Mouse (Mus musculus) skeletal muscle tissue, adult 2 months (tissue): Measurements from ENCODE around the gene Trim63.
"Not testable (repeated sequence)": the region's sequence is repeated elsewhere in the genome, so short reads cannot be mapped to it uniquely, and the experiment has no call there.

Source experiments
- DNase-seq: peaks from one replicate; pipeline ENCODE4 v3.0.0-alpha.2; 2012; ENCODE audit warnings: low read depth, low spot score

Gene Trim63

DNA sequence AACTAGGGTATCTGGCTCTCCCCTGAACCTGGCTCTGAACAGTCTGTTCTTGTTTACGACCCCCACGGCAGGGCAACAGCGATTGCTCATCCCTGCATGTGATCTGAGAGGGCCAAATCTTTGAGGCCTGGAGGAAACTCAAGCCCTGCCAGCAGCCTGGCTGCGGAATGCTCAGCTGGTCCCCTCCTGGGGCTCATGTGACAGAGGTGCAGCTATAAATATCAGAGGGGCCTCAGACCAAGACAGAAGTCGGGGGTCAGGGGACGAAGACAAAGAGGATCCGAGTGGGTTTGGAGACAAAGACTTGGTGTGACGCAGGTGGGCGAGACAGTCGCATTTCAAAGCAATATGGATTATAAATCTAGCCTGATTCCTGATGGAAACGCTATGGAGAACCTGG, at the start of gene Trim63:
TSS of gene Trim63 (plus strand) at position 245 of the 400 bp plus-strand sequence.
- peak; percentile 93 for DNase-seq

GRCm38 (mm10) chr4:134265860-134266585, 48.9 kb upstream of the Trim63 start:
- no peak for DNase-seq

GRCm38 (mm10) chr4:134268102-134268655, 46.7 kb upstream of the Trim63 start:
- DNase-seq = no peak

GRCm38 (mm10) chr4:134269622-134270021, 45.3 kb upstream of the Trim63 start:
- DNase-seq = not testable (repeated sequence)

- no peak for DNase-seq
Observed at GRCm38 (mm10) chr4:134271979-134272378, 42.9 kb upstream of the Trim63 start.

DNA sequence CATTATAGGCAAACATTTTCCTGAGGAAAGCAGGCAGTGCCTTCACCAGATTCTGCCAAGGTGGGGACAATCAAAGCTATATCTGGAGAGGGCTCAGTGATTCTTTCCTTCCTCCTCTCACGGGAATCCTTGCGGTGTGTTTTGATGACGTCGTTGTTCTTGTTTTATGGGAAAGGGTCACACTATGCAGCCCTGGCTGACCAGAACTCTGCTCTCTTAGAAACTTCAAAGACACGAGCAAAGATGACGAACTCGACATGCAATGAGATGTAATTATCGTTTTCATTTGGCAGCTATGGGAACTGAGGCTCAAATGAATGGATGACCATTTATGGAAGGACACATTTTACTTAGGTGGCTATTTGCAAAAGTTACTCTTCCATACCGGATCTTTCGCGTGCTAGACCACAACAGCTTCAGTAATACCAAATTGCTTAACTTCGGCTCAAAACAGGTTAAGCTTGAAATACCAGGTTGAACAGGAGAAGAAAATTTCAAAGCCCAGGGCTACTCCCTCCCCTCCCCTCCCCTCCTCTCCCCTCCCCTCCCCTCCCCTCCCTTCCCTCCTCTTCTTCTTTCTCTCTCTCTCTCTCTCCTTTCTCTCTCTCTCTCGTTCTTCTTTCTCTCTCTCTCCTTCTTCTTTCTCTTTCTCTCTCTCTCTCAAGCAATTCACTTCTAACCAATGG, 42.0 kb upstream of the Trim63 start:
- DNase-seq = no peak

GRCm38 (mm10) chr4:134273417-134274345, 41.2 kb upstream of the Trim63 start:
- DNase-seq = no peak

DNA sequence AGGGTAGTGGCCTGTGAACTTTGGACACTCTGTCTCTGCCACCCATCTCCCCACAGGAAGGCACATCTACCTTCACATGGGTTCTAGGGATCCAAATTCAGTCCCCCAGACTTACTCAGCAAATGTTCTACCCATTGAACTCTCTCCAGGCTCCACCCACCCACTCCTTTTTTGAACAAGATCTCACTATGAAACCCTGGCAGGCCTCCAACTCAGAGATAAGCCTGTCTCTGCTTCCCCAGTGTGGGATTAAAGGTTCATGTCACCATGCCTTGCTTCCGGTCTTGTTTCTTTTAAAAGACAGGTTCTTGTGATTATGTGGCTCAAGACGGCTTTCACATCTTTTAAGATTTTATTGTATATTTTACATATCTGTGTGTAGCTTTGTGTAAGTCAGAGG, 30.0 kb upstream of the Trim63 start:
- no peak for DNase-seq

- no peak for DNase-seq
Observed at GRCm38 (mm10) chr4:134286226-134287167, 28.4 kb upstream of the Trim63 start.

GRCm38 (mm10) chr4:134287168-134287564, 27.8 kb upstream of the Trim63 start:
- peak; percentile 90 for DNase-seq

DNA sequence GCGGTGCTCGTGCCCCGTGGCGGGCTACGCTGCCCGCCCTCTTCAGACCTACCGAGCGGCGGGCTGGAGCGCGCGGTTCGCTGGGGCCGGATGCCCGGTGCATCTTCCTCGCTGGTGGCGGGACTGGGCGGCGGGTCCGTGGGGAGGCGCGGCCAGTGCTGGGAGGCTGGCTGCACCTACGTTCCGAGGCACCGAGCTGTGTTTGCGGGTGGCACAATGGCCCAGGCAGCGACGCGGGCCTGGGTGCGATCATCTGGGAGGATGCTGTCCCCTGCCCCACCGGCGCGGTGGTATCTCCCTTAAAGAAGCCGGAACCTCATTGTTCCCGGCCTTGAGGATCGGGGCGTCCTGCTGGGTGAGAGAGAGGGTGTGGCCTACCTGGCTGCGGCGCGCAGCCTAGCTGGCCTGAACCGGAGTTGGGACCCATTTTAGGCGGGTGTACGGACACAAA, 27.3 kb upstream of the Trim63 start, which contains the start of gene Pdik1l:
TSS of gene Pdik1l (minus strand) at position 321 of the 451 bp plus-strand sequence.
- peak; percentile 46 for DNase-seq

DNA sequence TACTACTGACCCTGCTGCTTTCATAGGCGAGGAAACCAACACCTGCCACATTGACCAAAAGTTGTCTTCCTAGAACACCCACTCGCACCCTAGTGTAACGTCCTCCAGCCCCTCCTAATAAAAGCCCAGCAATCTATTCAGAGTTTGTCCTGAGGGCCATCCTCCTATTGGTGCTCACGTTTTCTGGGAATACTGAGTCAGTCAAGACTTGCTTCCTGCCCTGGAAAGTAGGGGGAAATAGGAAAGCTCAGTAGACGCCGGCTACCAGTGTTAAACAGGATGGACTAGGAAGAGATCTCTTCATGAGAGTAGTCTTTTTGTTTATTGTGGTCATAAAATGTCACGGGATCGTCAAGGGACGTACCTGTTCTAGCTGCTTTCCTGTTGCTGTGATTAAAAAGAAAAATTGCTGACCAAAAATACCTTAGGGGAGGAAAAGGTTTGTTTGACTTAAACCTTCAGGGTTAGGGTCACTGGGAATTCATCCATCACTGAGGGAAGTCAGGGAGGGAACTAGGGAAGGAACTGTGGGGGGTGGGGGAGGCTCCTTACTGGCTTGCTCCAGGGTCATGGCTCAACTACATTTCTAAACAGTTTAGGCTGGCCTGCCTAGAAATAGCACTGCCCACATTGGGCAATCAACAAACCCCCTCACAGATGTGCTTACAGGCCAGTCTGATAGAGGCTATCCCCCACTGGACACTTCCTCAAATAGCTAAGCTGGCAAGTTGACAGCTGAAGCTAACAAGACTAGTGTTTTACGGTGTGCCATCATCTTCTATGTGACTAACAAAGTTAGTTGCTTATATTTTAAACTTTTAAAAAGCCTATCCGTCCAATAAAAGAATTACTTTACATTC, 26.3 kb upstream of the Trim63 start:
- DNase-seq = peak; percentile 44

GRCm38 (mm10) chr4:134292067-134292466, 22.9 kb upstream of the Trim63 start:
- peak; percentile 73 for DNase-seq

DNA sequence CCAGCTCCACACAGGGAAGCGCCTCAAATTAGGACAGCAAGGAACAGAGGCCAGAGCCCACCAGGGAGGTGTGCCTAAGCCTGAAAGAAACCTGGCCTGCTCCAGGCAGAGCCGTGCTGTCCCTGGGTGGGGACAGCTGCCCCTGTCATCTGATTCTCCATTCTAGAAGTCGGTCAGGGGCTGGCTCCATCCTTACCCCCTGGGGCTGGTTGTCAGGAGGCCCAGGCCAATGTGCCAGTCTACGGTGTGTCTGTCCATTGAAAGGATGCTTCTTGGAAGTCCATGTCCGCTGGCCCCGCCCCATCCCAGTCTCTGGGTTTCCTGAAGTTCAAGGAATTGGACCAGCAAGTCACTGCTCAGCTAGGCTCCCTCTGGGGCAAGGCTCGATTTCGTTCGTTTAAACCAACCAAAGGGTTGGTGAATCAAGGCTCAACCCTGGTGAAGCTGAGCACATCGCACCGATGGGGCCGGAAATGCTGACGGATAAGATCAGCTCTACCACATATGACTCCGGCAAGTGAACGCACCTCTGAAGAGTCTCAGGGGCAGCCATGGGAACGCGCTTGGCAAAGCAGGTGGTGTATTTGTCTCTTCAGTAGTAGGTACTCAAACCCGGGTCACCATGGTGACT, 21.7 kb upstream of the Trim63 start:
- no peak for DNase-seq

DNA sequence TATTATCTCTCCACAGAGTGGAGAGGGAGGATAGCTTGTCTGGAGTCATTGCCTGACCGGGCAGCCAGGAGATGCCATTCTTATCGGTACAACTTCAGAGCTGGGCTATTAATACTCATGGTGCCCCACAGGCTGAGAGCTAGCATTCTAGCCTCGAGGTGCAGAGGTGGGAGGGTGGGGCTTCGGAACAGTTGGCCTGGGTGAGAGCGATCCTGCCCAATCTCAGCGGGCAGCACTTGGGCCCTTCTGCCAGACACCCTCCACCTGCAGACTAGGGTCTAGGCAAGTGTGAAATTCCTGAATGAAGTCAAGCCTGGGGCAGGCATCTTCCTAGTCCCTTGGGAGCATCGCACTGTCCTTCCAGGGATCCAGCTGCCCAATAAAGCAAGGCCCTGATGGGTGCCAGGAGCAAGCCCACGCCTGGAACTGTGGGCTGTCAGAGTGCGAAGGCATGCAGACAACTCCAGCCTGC, 21.2 kb upstream of the Trim63 start:
- DNase-seq = no peak

- DNase-seq = not testable (repeated sequence)
Observed at GRCm38 (mm10) chr4:134296096-134296495, 18.8 kb upstream of the Trim63 start.

DNA sequence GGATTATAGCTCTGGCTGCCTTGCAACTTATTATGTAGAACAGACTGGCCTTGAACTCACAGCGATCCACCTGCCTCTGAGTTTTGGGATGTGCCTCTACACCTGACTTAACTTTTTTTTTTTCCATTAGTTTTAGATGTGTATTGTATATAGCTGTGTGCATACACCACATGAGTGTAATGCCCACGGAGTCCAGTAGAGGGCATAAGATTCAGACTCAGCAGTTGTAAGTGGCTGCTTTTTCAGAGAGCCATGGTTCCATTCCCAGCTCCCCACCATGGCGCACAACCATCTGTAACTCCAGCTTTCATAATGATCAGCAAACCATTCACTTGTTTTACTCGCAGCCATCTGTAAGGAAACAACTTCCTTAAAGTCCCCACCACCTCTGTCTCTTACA, 18.4 kb upstream of the Trim63 start:
- DNase-seq = no peak

GRCm38 (mm10) chr4:134297369-134297768, 17.6 kb upstream of the Trim63 start:
- no peak for DNase-seq
